Mouse (Mus musculus) small intestine, adult 2 months (tissue): ENCODE measurements around the gene Rcan3.

Source experiments
- CTCF ChIP-seq: fragments of 200-500 bp; IDR thresholded peaks from 2 replicates; pipeline ENCODE4 v1.5.1; 2012; ENCODE audit warnings: low read depth, mild to moderate bottlenecking, control low read depth, inconsistent platforms, low read length, moderate library complexity, mixed read lengths; ENCODE audit not compliant: insufficient replicate concordance, insufficient read length; ENCODE audit errors: extremely low read depth
- POLR2A ChIP-seq: fragments of 200-500 bp; IDR thresholded peaks from 2 replicates; pipeline ENCODE4 v1.6.1; 2012; ENCODE audit warnings: low read depth, mild to moderate bottlenecking, control low read depth, inconsistent platforms, low read length, moderate library complexity

GRCm38 (mm10) chr4:135433086-135433442 is 589 bp downstream of the Rcan3 start:
- no peak for TF ChIP-seq POLR2A
- TF ChIP-seq CTCF, result no peak
